Mouse (Mus musculus) hindbrain, embryonic 16.5 days (tissue): ENCODE data around the gene Sept6. TPM values are rescaled to one million over a fixed set of nuclear protein-coding genes. Genes with fewer than 3 reads are reported as not detected.

ENCODE experiments used
- ATAC-seq: fragments of 200-750 bp; cut with Nextera tagmentation; 2 replicates; pipeline ENCODE4 v1.8.0; 2017; ENCODE audit warnings: moderate TSS enrichment, moderate library complexity
- H3K27ac ChIP-seq: fragments of 300-500 bp; sonication (generic); 2 replicates; pipeline ENCODE4 v1.5.1; 2014; ENCODE audit warnings: low read depth, mild to moderate bottlenecking, control low read depth, low read length, moderate library complexity
- H3K27me3 ChIP-seq: fragments of 300-500 bp; sonication (generic); replicated peaks from 2 replicates; pipeline ENCODE4 v1.6.1; 2014; ENCODE audit warnings: low read length; ENCODE audit not compliant: control insufficient read depth, insufficient read depth
- H3K36me3 ChIP-seq: fragments of 300-500 bp; sonication (generic); 2 replicates; pipeline ENCODE4 v1.6.1; 2014; ENCODE audit warnings: mild to moderate bottlenecking, low read length, moderate library complexity, mixed read lengths; ENCODE audit not compliant: control insufficient read depth, insufficient read depth
- H3K4me1 ChIP-seq: fragments of 300-500 bp; sonication (generic); 2 replicates; pipeline ENCODE4 v1.6.1; 2014; ENCODE audit warnings: low read depth, low read length; ENCODE audit not compliant: control insufficient read depth, insufficient read depth
- H3K4me2 ChIP-seq: fragments of 300-500 bp; sonication (generic); 2 replicates; pipeline ENCODE4 v1.6.1; 2014; ENCODE audit warnings: mild to moderate bottlenecking, low read length, control low read depth, moderate library complexity
- H3K4me3 ChIP-seq: fragments of 300-500 bp; sonication (generic); 2 replicates; pipeline ENCODE4 v1.5.1; 2014; ENCODE audit warnings: mild to moderate bottlenecking, low read length, control low read depth, moderate library complexity
- H3K9ac ChIP-seq: fragments of 300-500 bp; sonication (generic); 2 replicates; pipeline ENCODE4 v1.6.1; 2014; ENCODE audit warnings: low read depth, mild to moderate bottlenecking, control low read depth, low read length, moderate library complexity
- H3K9me3 ChIP-seq: fragments of 300-500 bp; sonication (generic); 2 replicates; pipeline ENCODE4 v1.6.1; 2014; ENCODE audit warnings: mild to moderate bottlenecking, low read length, moderate library complexity; ENCODE audit not compliant: control insufficient read depth
- WGBS: fragments of 180-500 bp; shearing (Covaris S2); extraction: QIAGEN DNeasy Blood & Tissue Kit; methylation state at CpG from one replicate; pipeline ENCODE4 v1.1.7; 2014; 5-methylcytosine and 5-hydroxymethylcytosine counted together
- polyA plus RNA-seq: library from polyadenylated mRNA; unstranded; fragments of >200 nt; fragmentation: Nextera tagmentation; extraction: Ambion mirVana; gene quantifications from 2 replicates; pipeline ENCODE4 v1.2.1, GENCODE M21; 2015

Gene Sept6
- polyA plus RNA-seq, 1 experiment from 2014 or later, result 78.0 TPM

DNA sequence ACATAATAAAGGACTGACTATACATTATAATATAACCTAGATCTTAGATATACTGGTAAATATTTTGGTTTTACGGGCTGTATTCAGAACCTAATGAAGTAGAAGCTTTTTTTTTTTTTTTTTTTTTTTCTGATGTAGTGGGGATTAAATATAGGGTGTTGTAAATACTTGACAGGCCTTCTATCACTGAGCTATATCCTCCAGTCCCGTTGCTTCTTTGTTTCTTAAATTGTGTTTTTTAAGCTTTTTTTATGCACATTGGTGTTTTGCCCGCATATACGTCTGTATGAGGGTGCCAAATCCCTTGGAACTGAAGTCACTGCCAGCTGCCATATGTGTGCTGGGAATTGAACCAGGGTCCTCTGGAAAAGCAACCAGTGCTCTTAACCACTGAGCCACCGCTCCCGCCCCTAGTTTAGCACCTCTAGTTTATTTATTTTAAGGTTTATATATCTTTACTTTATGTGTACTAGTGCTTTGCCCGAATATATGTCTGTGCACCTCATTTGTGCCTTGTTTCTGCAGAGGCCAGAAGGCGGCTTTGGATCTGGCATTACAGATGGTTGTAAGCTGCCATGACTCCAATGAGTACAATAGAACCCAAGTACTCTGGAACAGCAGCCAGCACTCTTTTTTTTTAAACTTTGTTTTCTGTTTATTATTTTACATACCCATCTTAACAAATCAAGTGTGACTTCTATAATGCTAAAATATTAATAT lies 126.8 kb downstream of the Sept6 start:
- H3K4me3 ChIP-seq, result peak overlapping the region; percentile 46
- no peak overlapping the region for H3K27ac ChIP-seq
- ATAC-seq, result no peak
- peaks cover 4% of the 10 kb centered on the region; the same call in 1 of the 2 replicates for H3K4me1 ChIP-seq
- peak overlapping the region; percentile 34 for H3K4me2 ChIP-seq
- no peaks in the 10 kb centered on the region for H3K27me3 ChIP-seq
- H3K36me3 ChIP-seq, result no peaks in the 10 kb centered on the region
- no peak overlapping the region for H3K9ac ChIP-seq
- no peaks in the 10 kb centered on the region for H3K9me3 ChIP-seq
- 48% methylated on average over 8 of the region's 8 CpGs for WGBS

DNA sequence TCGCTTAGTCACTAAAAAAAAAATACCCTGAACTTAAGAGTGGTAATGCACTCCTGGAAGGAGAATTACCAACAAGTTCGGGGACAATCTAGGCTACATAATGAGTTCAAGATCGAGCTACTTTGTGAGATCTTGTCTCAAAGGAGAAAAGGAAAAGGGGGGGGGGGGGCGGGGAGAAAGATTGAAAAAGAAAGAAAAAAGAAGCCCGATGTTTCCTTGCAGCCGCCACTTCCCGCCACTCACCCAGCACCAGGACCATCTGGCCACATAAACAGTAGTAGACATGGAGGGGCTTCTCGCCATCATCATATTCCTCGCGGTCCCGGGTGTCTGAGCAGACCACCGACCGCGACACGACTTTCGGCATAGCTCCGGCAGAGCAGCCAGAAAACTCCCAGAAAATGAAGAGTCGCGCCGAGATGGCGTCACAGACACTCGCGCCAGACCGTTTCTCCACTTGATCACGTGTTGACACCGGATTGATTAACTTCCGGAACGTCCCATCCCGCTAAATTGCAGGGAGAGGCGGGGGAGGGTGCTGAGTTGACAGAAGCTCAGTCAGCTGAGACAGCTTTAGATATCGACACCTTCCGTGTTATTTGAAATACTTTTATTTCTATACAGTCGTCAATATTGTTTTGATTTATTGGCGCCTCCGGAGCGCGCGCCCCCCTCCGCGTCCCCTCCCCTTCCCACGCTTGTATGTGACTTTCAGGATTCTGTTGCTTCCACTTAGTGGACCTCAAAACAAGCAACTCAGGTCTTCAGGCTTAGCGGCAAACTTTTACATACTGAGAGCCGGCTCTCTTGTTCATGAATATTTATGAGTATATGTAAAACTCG lies 127.6 kb downstream of the Sept6 start:
- peak overlapping the region; percentile 55 for H3K9ac ChIP-seq
- WGBS, result 12% methylated on average over 43 of the region's 44 CpGs
- peak overlapping the region; percentile 54 for H3K4me2 ChIP-seq

More for the DNA sequence above, 127.6 kb downstream of the Sept6 start:
- H3K27ac ChIP-seq, result no peak overlapping the region
- H3K9me3 ChIP-seq, result no peaks in the 10 kb centered on the region
- H3K27me3 ChIP-seq, result no peaks in the 10 kb centered on the region
- H3K36me3 ChIP-seq, result no peaks in the 10 kb centered on the region
- H3K4me1 ChIP-seq, result peaks cover 4% of the 10 kb centered on the region; the same call in 1 of the 2 replicates
- peak overlapping the region; percentile 46 for H3K4me3 ChIP-seq
- peak; percentile 95 for ATAC-seq

Other genes with a start within 250 kb of the Sept6 start
- gene Slc25a43, start 248.1 kb downstream of the Sept6 start, polyA plus RNA-seq, result 0.77 and 0.81 TPM in 2 replicates
- 543 and 586 TPM in 2 replicates for gene Slc25a5, start 196.1 kb downstream of the Sept6 start, polyA plus RNA-seq
- gene Ube2a, start 117.9 kb downstream of the Sept6 start, polyA plus RNA-seq, result 117 and 118 TPM in 2 replicates
- 22.9 and 24.6 TPM in 2 replicates for gene C330007P06Rik, start 117.7 kb downstream of the Sept6 start, polyA plus RNA-seq
- gene Nkrf, start 88.9 kb downstream of the Sept6 start, polyA plus RNA-seq, result 18.9 and 19.1 TPM in 2 replicates
- 0.10 and 0.16 TPM in 2 replicates for gene Sowahd, start 57.1 kb upstream of the Sept6 start, polyA plus RNA-seq
- 227 and 236 TPM in 2 replicates for gene Rpl39, start 93.6 kb upstream of the Sept6 start, polyA plus RNA-seq
- gene Upf3b, start 118.5 kb upstream of the Sept6 start, polyA plus RNA-seq, result 24.8 and 27.2 TPM in 2 replicates
- gene Nkap, start 135.0 kb upstream of the Sept6 start, polyA plus RNA-seq, result 20.7 and 24.0 TPM in 2 replicates
- 0.28 and 0.36 TPM in 2 replicates for gene Akap14, start 177.0 kb upstream of the Sept6 start, polyA plus RNA-seq
- gene Ndufa1, start 199.4 kb upstream of the Sept6 start, polyA plus RNA-seq, result 639 and 741 TPM in 2 replicates
- 21.0 and 26.6 TPM in 2 replicates for gene Rnf113a1, start 199.5 kb upstream of the Sept6 start, polyA plus RNA-seq
- not detected in 2 replicates for gene Gm9, start 219.2 kb upstream of the Sept6 start, polyA plus RNA-seq
- not detected in 2 replicates for gene Rhox1, start 230.5 kb upstream of the Sept6 start, polyA plus RNA-seq